Mouse (Mus musculus): Measurements from ENCODE around the gene Gpr180.

GRCm38 (mm10) chr14:118124129-118124528 is 12.8 kb upstream of the Gpr180 start:
- no peak for TF ChIP-seq CTCF (IDR thresholded peaks at IDR 0.05; ENCODE audit: insufficient read depth, low read depth, low read length)
- TF ChIP-seq POLR2A (IDR thresholded peaks at IDR 0.05; ENCODE audit: insufficient read depth, low read depth, low read length), result no peak
